Mouse (Mus musculus): ENCODE results near the gene Arfgap1.

GRCm38 (mm10) chr2:181008339-181008738 lies 41.3 kb downstream of the Arfgap1 start:
- TF ChIP-seq CTCF (IDR thresholded peaks at IDR 0.05; ENCODE audit: borderline replicate concordance, insufficient read depth, low read depth, low read length) (no peak), POLR2A (IDR thresholded peaks at IDR 0.05; ENCODE audit: borderline replicate concordance, insufficient read depth, low read length) (no peak)
